Mouse (Mus musculus) hindbrain, embryonic 12.5 days (tissue): Measurements from ENCODE around the gene Rnf183. TPM values are rescaled to one million over a fixed set of nuclear protein-coding genes. Genes with fewer than 3 reads are reported as not detected.

Source experiments
- ATAC-seq: fragments of 200-750 bp; cut with Nextera tagmentation; 2 replicates; pipeline ENCODE4 v1.8.0; 2017; ENCODE audit warnings: moderate TSS enrichment; ENCODE audit not compliant: low FRiP score
- H3K27ac ChIP-seq: fragments of 300-500 bp; sonication (generic); 2 replicates; pipeline ENCODE4 v1.5.1; 2016; ENCODE audit warnings: mild to moderate bottlenecking
- H3K27me3 ChIP-seq: fragments of 300-500 bp; sonication (generic); 2 replicates; pipeline ENCODE4 v1.6.1; 2016; ENCODE audit warnings: mild to moderate bottlenecking
- H3K36me3 ChIP-seq: fragments of 300-500 bp; sonication (generic); 2 replicates; pipeline ENCODE4 v1.6.1; 2016; ENCODE audit warnings: mild to moderate bottlenecking
- H3K4me1 ChIP-seq: fragments of 300-500 bp; sonication (generic); 2 replicates; pipeline ENCODE4 v1.6.1; 2016
- H3K4me2 ChIP-seq: fragments of 300-500 bp; sonication (generic); replicated peaks from 2 replicates; pipeline ENCODE4 v1.6.1; 2016; ENCODE audit warnings: mild to moderate bottlenecking
- H3K4me3 ChIP-seq: fragments of 300-500 bp; sonication (generic); 2 replicates; pipeline ENCODE4 v1.5.1; 2016; ENCODE audit warnings: mild to moderate bottlenecking
- H3K9ac ChIP-seq: fragments of 300-500 bp; sonication (generic); 2 replicates; pipeline ENCODE4 v1.6.1; 2016; ENCODE audit warnings: mild to moderate bottlenecking, moderate library complexity
- H3K9me3 ChIP-seq: fragments of 300-500 bp; sonication (generic); replicated peaks from 2 replicates; pipeline ENCODE4 v1.6.1; 2016; ENCODE audit warnings: mild to moderate bottlenecking
- WGBS: fragments of 180-500 bp; shearing (Covaris S2); methylation state at CpG from one replicate; pipeline ENCODE4 v1.1.7; 2016; 5-methylcytosine and 5-hydroxymethylcytosine counted together
- polyA plus RNA-seq: library from polyadenylated mRNA; unstranded; fragments of >200 nt; fragmentation: Nextera tagmentation; extraction: Ambion mirVana; gene quantifications from 2 replicates; pipeline ENCODE4 v1.2.1, GENCODE M21; 2016

Gene Rnf183
- polyA plus RNA-seq, 1 experiment from 2014 or later: not detected

GRCm38 (mm10) chr4:62425891-62426290 is 9.2 kb downstream of the Rnf183 start:
- no peak overlapping the region for H3K4me3 ChIP-seq
- no peaks in the 10 kb centered on the region for H3K4me1 ChIP-seq
- ATAC-seq: no peak
- H3K36me3 ChIP-seq: peaks cover 47% of the 10 kb centered on the region
- 93% methylated on average over 4 of the region's 4 CpGs for WGBS
- H3K27ac ChIP-seq: no peak overlapping the region
- H3K4me2 ChIP-seq: no peak overlapping the region
- H3K9ac ChIP-seq: no peak overlapping the region
- no peaks in the 10 kb centered on the region for H3K9me3 ChIP-seq
- H3K27me3 ChIP-seq: no peaks in the 10 kb centered on the region

GRCm38 (mm10) chr4:62419091-62419490 is 16.0 kb downstream of the Rnf183 start:
- H3K4me1 ChIP-seq: no peaks in the 10 kb centered on the region
- H3K27ac ChIP-seq: no peak overlapping the region
- H3K4me2 ChIP-seq: no peak overlapping the region
- peaks cover 97% of the 10 kb centered on the region for H3K36me3 ChIP-seq
- no peaks in the 10 kb centered on the region for H3K9me3 ChIP-seq
- H3K9ac ChIP-seq: no peak overlapping the region
- 98% methylated on average over 6 of the region's 6 CpGs for WGBS
- no peak overlapping the region for H3K4me3 ChIP-seq
- H3K27me3 ChIP-seq: no peaks in the 10 kb centered on the region
- no peak for ATAC-seq

- Histone ChIP-seq H3K4me3 (no peak overlapping the region), H3K27me3 (no peaks in the 10 kb centered on the region), H3K27ac (no peak overlapping the region), H3K9ac (no peak overlapping the region), H3K36me3 (peaks cover 95% of the 10 kb centered on the region), H3K9me3 (no peaks in the 10 kb centered on the region), H3K4me1 (no peaks in the 10 kb centered on the region), H3K4me2 (no peak overlapping the region)
- ATAC-seq: no peak
- WGBS: 92% methylated on average over 8 of the region's 8 CpGs
These were observed 16.6 kb downstream of the Rnf183 start for GRCm38 (mm10) chr4:62418448-62418847.

GRCm38 (mm10) chr4:62411606-62412005 is 23.4 kb downstream of the Rnf183 start:
- Histone ChIP-seq H3K9me3 (no peaks in the 10 kb centered on the region), H3K4me2 (no peak overlapping the region), H3K27me3 (no peaks in the 10 kb centered on the region), H3K36me3 (peaks cover 52% of the 10 kb centered on the region), H3K4me3 (no peak overlapping the region), H3K9ac (no peak overlapping the region), H3K4me1 (peaks cover 18% of the 10 kb centered on the region), H3K27ac (no peak overlapping the region)
- ATAC-seq: no peak
- WGBS: 95% methylated on average over 10 of the region's 10 CpGs

- no peak overlapping the region for H3K27ac ChIP-seq
- WGBS: 91% methylated on average over 2 of the region's 2 CpGs
- no peak overlapping the region for H3K9ac ChIP-seq
- no peaks in the 10 kb centered on the region for H3K27me3 ChIP-seq
- H3K9me3 ChIP-seq: no peaks in the 10 kb centered on the region
- H3K4me2 ChIP-seq: peak overlapping the region; percentile 60
- peaks cover 39% of the 10 kb centered on the region for H3K36me3 ChIP-seq
- peaks cover 25% of the 10 kb centered on the region for H3K4me1 ChIP-seq
- H3K4me3 ChIP-seq: peak overlapping the region; percentile 79; the same call in 1 of the 2 replicates
- ATAC-seq: no peak
These were observed 24.7 kb downstream of the Rnf183 start for GRCm38 (mm10) chr4:62410325-62410724.

GRCm38 (mm10) chr4:62409615-62410014 is 25.4 kb downstream of the Rnf183 start:
- Histone ChIP-seq H3K4me1 (peaks cover 26% of the 10 kb centered on the region), H3K4me2 (peak overlapping the region; percentile 60), H3K9ac (peak overlapping the region; percentile 87), H3K36me3 (peaks cover 32% of the 10 kb centered on the region), H3K9me3 (no peaks in the 10 kb centered on the region), H3K27ac (no peak overlapping the region), H3K27me3 (no peaks in the 10 kb centered on the region), H3K4me3 (peak overlapping the region; percentile 79)
- ATAC-seq: no peak
- WGBS: 29% methylated on average over 6 of the region's 6 CpGs

GRCm38 (mm10) chr4:62408601-62409282 is 26.3 kb downstream of the Rnf183 start, which contains the start of the genes Cdc26 and Prpf4:
Gene Cdc26, minus strand, starts transcription at chr4:62408642.
Gene Prpf4, plus strand, starts transcription at chr4:62408797.
- no peaks in the 10 kb centered on the region for H3K9me3 ChIP-seq
- H3K36me3 ChIP-seq: peaks cover 25% of the 10 kb centered on the region
- H3K27ac ChIP-seq: peak within 1 kb of the TSS; percentile 79
- 1% methylated on average over 39 of the region's 39 CpGs for WGBS
- H3K9ac ChIP-seq: peak within 1 kb of the TSS; percentile 87
- peak within 1 kb of the TSS; percentile 60 for H3K4me2 ChIP-seq
- H3K4me3 ChIP-seq: peak within 1 kb of the TSS; percentile 79
- H3K4me1 ChIP-seq: peaks cover 29% of the 10 kb centered on the region
- H3K27me3 ChIP-seq: no peaks in the 10 kb centered on the region
- peak; percentile 100 for ATAC-seq

GRCm38 (mm10) chr4:62407730-62408582 is 27.1 kb downstream of the Rnf183 start:
- Histone ChIP-seq H3K4me3 (peak overlapping the region; percentile 79), H3K36me3 (peaks cover 22% of the 10 kb centered on the region), H3K4me1 (peaks cover 29% of the 10 kb centered on the region), H3K4me2 (peak overlapping the region; percentile 49), H3K27ac (peak overlapping the region; percentile 79), H3K9ac (peak overlapping the region; percentile 87), H3K27me3 (no peaks in the 10 kb centered on the region), H3K9me3 (no peaks in the 10 kb centered on the region)
- under 1% methylated on average over 35 of the region's 35 CpGs for WGBS
- ATAC-seq: peak; percentile 74

- 83% methylated on average over 4 of the region's 4 CpGs for WGBS
- ATAC-seq: no peak
- Histone ChIP-seq H3K9ac (no peak overlapping the region), H3K4me2 (peak overlapping the region; percentile 14; the same call in 1 of the 2 replicates), H3K4me3 (peak overlapping the region; percentile 1; the same call in 1 of the 2 replicates), H3K27ac (no peak overlapping the region), H3K27me3 (no peaks in the 10 kb centered on the region), H3K4me1 (peaks cover 29% of the 10 kb centered on the region), H3K36me3 (peaks cover 20% of the 10 kb centered on the region), H3K9me3 (no peaks in the 10 kb centered on the region)
These were observed 28.9 kb downstream of the Rnf183 start for GRCm38 (mm10) chr4:62406133-62406532.

GRCm38 (mm10) chr4:62398956-62399355 is 36.1 kb downstream of the Rnf183 start:
- Histone ChIP-seq H3K4me1 (no peaks in the 10 kb centered on the region), H3K27ac (no peak overlapping the region), H3K4me3 (no peak overlapping the region), H3K9me3 (no peaks in the 10 kb centered on the region), H3K27me3 (no peaks in the 10 kb centered on the region), H3K4me2 (no peak overlapping the region), H3K36me3 (peaks cover 76% of the 10 kb centered on the region), H3K9ac (no peak overlapping the region)
- no peak for ATAC-seq
- 99% methylated on average over 3 of the region's 3 CpGs for WGBS

- Histone ChIP-seq H3K4me1 (no peaks in the 10 kb centered on the region), H3K27ac (no peak overlapping the region), H3K9ac (no peak overlapping the region), H3K36me3 (peaks cover 77% of the 10 kb centered on the region), H3K9me3 (no peaks in the 10 kb centered on the region), H3K4me3 (no peak overlapping the region), H3K27me3 (no peaks in the 10 kb centered on the region), H3K4me2 (no peak overlapping the region)
- 88% methylated on average over 4 of the region's 4 CpGs for WGBS
- no peak for ATAC-seq
These were observed 37.3 kb downstream of the Rnf183 start for GRCm38 (mm10) chr4:62397616-62398365.

GRCm38 (mm10) chr4:62395806-62396205 is 39.2 kb downstream of the Rnf183 start:
- ATAC-seq: no peak
- peaks cover 77% of the 10 kb centered on the region for H3K36me3 ChIP-seq
- 97% methylated on average over 1 of the region's 1 CpGs for WGBS

More at GRCm38 (mm10) chr4:62395806-62396205, 39.2 kb downstream of the Rnf183 start:
- H3K4me1 ChIP-seq: no peaks in the 10 kb centered on the region
- no peaks in the 10 kb centered on the region for H3K27me3 ChIP-seq
- no peak overlapping the region for H3K4me3 ChIP-seq
- no peak overlapping the region for H3K9ac ChIP-seq
- no peak overlapping the region for H3K27ac ChIP-seq
- no peak overlapping the region for H3K4me2 ChIP-seq
- H3K9me3 ChIP-seq: no peaks in the 10 kb centered on the region
